Mouse (Mus musculus): ENCODE measurements around the gene Cmc4. TPM values are rescaled to one million over a fixed set of nuclear protein-coding genes. Genes with fewer than 3 reads are reported as not detected.

The Cmc4 gene
- polyA plus RNA-seq, 2 experiments, result 9.2 to 12.8 TPM

GRCm38 (mm10) chrX:75372666-75373425 lies 43.5 kb downstream of the Cmc4 start:
- 51% methylated on average over 2 of the region's 2 CpGs for WGBS (ENCODE audit: insufficient replicate concordance)
- Histone ChIP-seq H3K9ac (replicated peaks) (no peak overlapping the region), H3K4me2 (ENCODE audit: low read depth) (no peak overlapping the region), H3K9me3 (ENCODE audit: control insufficient read depth, low read length) (no peaks in the 10 kb centered on the region), H3K27ac (no peak overlapping the region), H3K36me3 (replicated peaks; ENCODE audit: control insufficient read depth, insufficient read depth, low read depth) (no peaks in the 10 kb centered on the region), H3K4me3 (ENCODE audit: insufficient read depth in 1 of 2, low read depth in 2 of 2, low read length in 2 of 2) (no peak overlapping the region), H3K4me1 (replicated peaks; ENCODE audit: control insufficient read depth in 2 of 2, insufficient read depth in 2 of 2, low read length in 1 of 2) (no peaks in the 10 kb centered on the region), H3K27me3 (ENCODE audit: control insufficient read depth, insufficient read depth, low read length) (no peaks in the 10 kb centered on the region)
- DNase-seq (ENCODE audit: low read depth in 3 of 3, low spot score in 3 of 3) (no peak), ATAC-seq (ENCODE audit: insufficient read depth) (no peak)
- TF ChIP-seq CTCF (IDR thresholded peaks at IDR 0.05; ENCODE audit: low read depth) (no peak), EP300 (IDR thresholded peaks at IDR 0.05; ENCODE audit: low read depth) (no peak)

DNA sequence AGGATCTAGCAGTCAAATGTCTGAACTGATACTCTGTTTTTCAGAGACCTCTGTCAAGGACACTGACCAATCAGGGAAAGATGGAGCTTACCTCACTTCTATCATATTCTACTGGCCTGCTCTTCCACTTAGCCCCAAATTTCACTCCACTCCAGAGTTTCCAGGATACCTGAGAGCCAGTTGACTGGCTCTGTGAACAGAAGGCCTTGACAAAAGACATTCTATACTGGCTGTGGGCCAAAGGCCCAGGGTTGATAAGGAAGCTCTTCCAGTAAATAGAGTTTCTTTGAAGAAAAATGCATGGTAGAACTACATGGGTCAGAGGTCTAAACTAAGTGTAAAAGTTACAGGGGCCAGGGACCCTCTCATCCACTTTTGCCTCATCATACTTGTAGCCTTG lies 46.2 kb downstream of the Cmc4 start:
- ATAC-seq (ENCODE audit: insufficient read depth) (no peak), DNase-seq (ENCODE audit: low read depth in 3 of 3, low spot score in 3 of 3) (no peak)
- TF ChIP-seq EP300 (IDR thresholded peaks at IDR 0.05; ENCODE audit: low read depth) (no peak), CTCF (IDR thresholded peaks at IDR 0.05; ENCODE audit: low read depth) (no peak)
- H3K4me2 ChIP-seq (ENCODE audit: low read depth), result no peak overlapping the region
- H3K4me1 ChIP-seq (replicated peaks; ENCODE audit: control insufficient read depth in 2 of 2, insufficient read depth in 2 of 2, low read length in 1 of 2), result no peaks in the 10 kb centered on the region
- no peak overlapping the region for H3K9ac ChIP-seq (replicated peaks)
- H3K27ac ChIP-seq, result no peak overlapping the region
- H3K36me3 ChIP-seq (replicated peaks; ENCODE audit: control insufficient read depth, insufficient read depth, low read depth), result no peaks in the 10 kb centered on the region
- H3K27me3 ChIP-seq (ENCODE audit: control insufficient read depth, insufficient read depth, low read length), result no peaks in the 10 kb centered on the region
- H3K9me3 ChIP-seq (ENCODE audit: control insufficient read depth, low read length), result no peaks in the 10 kb centered on the region
- no peak overlapping the region for H3K4me3 ChIP-seq (ENCODE audit: insufficient read depth in 1 of 2, low read depth in 2 of 2, low read length in 2 of 2)

Other genes starting within 250 kb of the Cmc4 start
- gene Fundc2, start 34.2 kb downstream of the Cmc4 start, polyA plus RNA-seq (2012; rRNA removed), result 5.7 and 10.9 TPM in 2 replicates
- 42.2 and 44.8 TPM in 2 replicates for gene Fundc2, start 34.2 kb downstream of the Cmc4 start, polyA plus RNA-seq (2014; fragmentation: Nextera tagmentation; extraction: Ambion mirVana)
- gene F8, start 34.0 kb downstream of the Cmc4 start, polyA plus RNA-seq (2012; rRNA removed), result 0.21 and 0.46 TPM in 2 replicates
- 1.8 and 2.8 TPM in 2 replicates for gene F8, start 34.0 kb downstream of the Cmc4 start, polyA plus RNA-seq (2014; fragmentation: Nextera tagmentation; extraction: Ambion mirVana)
- 3.8 and 5.7 TPM in 2 replicates for gene Mtcp1, start within 50 bp of the Cmc4 start, polyA plus RNA-seq (2012; rRNA removed)
- 4.2 and 4.5 TPM in 2 replicates for gene Mtcp1, start within 50 bp of the Cmc4 start, polyA plus RNA-seq (2014; fragmentation: Nextera tagmentation; extraction: Ambion mirVana)
- 5.2 and 11.0 TPM in 2 replicates for gene Brcc3, start within 50 bp of the Cmc4 start, polyA plus RNA-seq (2012; rRNA removed)
- 32.1 and 33.8 TPM in 2 replicates for gene Brcc3, start within 50 bp of the Cmc4 start, polyA plus RNA-seq (2014; fragmentation: Nextera tagmentation; extraction: Ambion mirVana)
- gene Vbp1, start 97.7 kb upstream of the Cmc4 start, polyA plus RNA-seq (2012; rRNA removed), result 13.6 and 24.9 TPM in 2 replicates
- 104 and 110 TPM in 2 replicates for gene Vbp1, start 97.7 kb upstream of the Cmc4 start, polyA plus RNA-seq (2014; fragmentation: Nextera tagmentation; extraction: Ambion mirVana)
- 0.01 and 0.02 TPM in 2 replicates for gene Rab39b, start 161.6 kb upstream of the Cmc4 start, polyA plus RNA-seq (2012; rRNA removed)
- gene Rab39b, start 161.6 kb upstream of the Cmc4 start, polyA plus RNA-seq (2014; fragmentation: Nextera tagmentation; extraction: Ambion mirVana), result not detected in 2 replicates